Mouse (Mus musculus) cerebellum, adult 11-12 months (tissue): ENCODE measurements around the gene Kcnd3.

Source experiments
- DNase-seq: peaks from one replicate; pipeline ENCODE4 v3.0.0; 2022

Gene Kcnd3

GRCm38 (mm10) chr3:105704031-105705008 lies 252.2 kb downstream of the Kcnd3 start, which contains the start of gene Inka2:
TSS of gene Inka2 (plus strand) at chr3:105704599.
- DNase-seq, result peak; percentile 89

GRCm38 (mm10) chr3:105705061-105705549 lies 253.0 kb downstream of the Kcnd3 start:
- DNase-seq, result peak; percentile 88

- DNase-seq, result no peak
Measured at GRCm38 (mm10) chr3:105705561-105705960, 253.4 kb downstream of the Kcnd3 start.

- peak; percentile 63 for DNase-seq
Measured at GRCm38 (mm10) chr3:105706366-105707020, 254.4 kb downstream of the Kcnd3 start.

GRCm38 (mm10) chr3:105707590-105707989 lies 255.5 kb downstream of the Kcnd3 start:
- no peak for DNase-seq

GRCm38 (mm10) chr3:105710246-105710645 lies 258.1 kb downstream of the Kcnd3 start:
- DNase-seq, result peak; percentile 68

GRCm38 (mm10) chr3:105711741-105712140 lies 259.6 kb downstream of the Kcnd3 start:
- DNase-seq, result peak; percentile 59

- DNase-seq, result no peak
Measured at GRCm38 (mm10) chr3:105712827-105713226, 260.7 kb downstream of the Kcnd3 start.

- peak; percentile 50 for DNase-seq
Measured at GRCm38 (mm10) chr3:105714091-105714819, 262.1 kb downstream of the Kcnd3 start.

GRCm38 (mm10) chr3:105714820-105715167 lies 262.7 kb downstream of the Kcnd3 start:
- no peak for DNase-seq

GRCm38 (mm10) chr3:105716353-105717000 lies 264.3 kb downstream of the Kcnd3 start:
- peak; percentile 61 for DNase-seq

GRCm38 (mm10) chr3:105717856-105718555 lies 265.9 kb downstream of the Kcnd3 start:
- DNase-seq, result peak; percentile 72

- no peak for DNase-seq
Measured at GRCm38 (mm10) chr3:105718746-105719145, 266.6 kb downstream of the Kcnd3 start.

GRCm38 (mm10) chr3:105719979-105720378 lies 267.8 kb downstream of the Kcnd3 start:
- no peak for DNase-seq

- DNase-seq, result no peak
Measured at GRCm38 (mm10) chr3:105720514-105720913, 268.4 kb downstream of the Kcnd3 start.

GRCm38 (mm10) chr3:105721681-105722201 lies 269.6 kb downstream of the Kcnd3 start:
- DNase-seq, result no peak

GRCm38 (mm10) chr3:105722510-105722909 lies 270.4 kb downstream of the Kcnd3 start:
- DNase-seq, result no peak
